Mouse (Mus musculus): ENCODE results near the gene Lasp1. TPM values are rescaled to one million over a fixed set of nuclear protein-coding genes. Genes with fewer than 3 reads are reported as not detected.

The Lasp1 gene
- polyA plus RNA-seq, 1 experiment from 2014 or later, result 159 TPM

DNA sequence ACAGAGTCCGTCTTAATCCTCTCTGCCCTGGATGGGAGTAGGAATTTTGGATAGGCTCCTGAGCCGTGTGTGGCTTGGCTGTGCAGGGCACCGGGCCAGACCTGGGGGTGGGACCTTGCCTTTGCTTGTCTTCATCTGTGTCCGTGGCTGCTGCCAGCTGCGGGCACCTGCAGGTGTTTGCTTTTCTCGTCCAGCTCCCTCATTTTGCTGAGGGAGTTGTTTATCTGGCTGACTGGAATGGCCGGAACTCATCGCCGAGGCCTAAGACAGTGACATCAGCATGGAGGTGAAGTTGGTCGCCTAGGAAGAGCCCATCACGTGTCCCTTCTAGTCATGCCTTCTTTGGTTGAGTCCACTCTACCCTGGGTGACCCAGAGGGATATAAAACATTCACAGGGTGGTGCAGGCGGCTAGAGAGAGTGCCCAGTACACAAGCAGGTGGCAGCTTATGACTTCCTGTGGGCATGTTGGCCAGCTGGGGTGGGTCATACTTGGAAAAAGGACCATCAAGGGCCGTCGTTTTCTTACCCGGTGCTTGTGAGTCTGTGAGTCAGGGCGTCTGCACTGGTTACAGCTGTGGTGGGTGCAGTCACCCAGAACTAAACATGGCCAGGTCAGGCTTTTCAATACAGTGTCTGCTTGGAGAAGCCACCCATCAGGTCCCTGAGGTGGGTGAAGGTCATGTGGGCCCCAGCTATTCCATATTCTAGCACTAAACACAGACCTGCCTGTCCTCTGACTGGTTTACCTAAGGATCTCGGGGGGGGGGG lies 15.1 kb downstream of the Lasp1 start:
- no peak for ATAC-seq
- H3K9ac ChIP-seq (replicated peaks; ENCODE audit: low read depth, low read length), result peak overlapping the region; percentile 45; the same call in 1 of the 2 replicates
- H3K4me1 ChIP-seq (replicated peaks; ENCODE audit: control insufficient read depth, insufficient read depth, low read length), result peaks cover 57% of the 10 kb centered on the region
- 75% methylated on average over 17 of the region's 17 CpGs for WGBS
- H3K27me3 ChIP-seq (replicated peaks; ENCODE audit: control insufficient read depth, insufficient read depth, low read length), result no peaks in the 10 kb centered on the region
- H3K4me3 ChIP-seq (replicated peaks; ENCODE audit: low read length), result no peak overlapping the region
- no peaks in the 10 kb centered on the region for H3K9me3 ChIP-seq (ENCODE audit: control insufficient read depth, low read length)
- peak overlapping the region; percentile 46; the same call in 1 of the 2 replicates for H3K27ac ChIP-seq (ENCODE audit: low read length)
- H3K36me3 ChIP-seq (ENCODE audit: control insufficient read depth, insufficient read depth), result peaks cover 7% of the 10 kb centered on the region
- no peak overlapping the region for H3K4me2 ChIP-seq (ENCODE audit: low read length)

DNA sequence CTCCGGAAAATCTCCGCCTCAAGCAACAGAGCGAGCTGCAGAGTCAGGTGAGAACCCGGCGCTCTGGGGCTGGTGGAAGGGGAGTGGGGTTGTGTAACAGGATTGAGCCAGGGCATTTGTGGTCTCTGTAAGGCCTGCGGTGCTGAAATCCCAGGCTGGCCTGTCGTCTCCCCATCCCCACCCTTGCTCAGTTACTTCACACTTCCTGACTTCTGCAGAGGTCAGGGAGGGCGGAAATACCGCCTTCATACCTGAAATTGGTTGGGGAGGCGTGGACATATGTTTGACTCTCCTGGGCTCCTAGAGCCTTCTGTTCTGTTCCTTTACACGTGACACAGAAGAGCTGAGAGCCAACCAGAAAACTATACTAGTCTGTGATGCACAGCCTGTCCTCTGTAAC lies 16.9 kb downstream of the Lasp1 start:
- no peak for ATAC-seq
- peaks cover 46% of the 10 kb centered on the region for H3K4me1 ChIP-seq (replicated peaks; ENCODE audit: control insufficient read depth, insufficient read depth, low read length)
- no peak overlapping the region for H3K27ac ChIP-seq (ENCODE audit: low read length)
- peaks cover 7% of the 10 kb centered on the region for H3K36me3 ChIP-seq (ENCODE audit: control insufficient read depth, insufficient read depth)
- H3K9ac ChIP-seq (replicated peaks; ENCODE audit: low read depth, low read length), result no peak overlapping the region
- no peaks in the 10 kb centered on the region for H3K27me3 ChIP-seq (replicated peaks; ENCODE audit: control insufficient read depth, insufficient read depth, low read length)
- WGBS, result 74% methylated on average over 11 of the region's 11 CpGs
- H3K4me2 ChIP-seq (ENCODE audit: low read length), result no peak overlapping the region
- no peaks in the 10 kb centered on the region for H3K9me3 ChIP-seq (ENCODE audit: control insufficient read depth, low read length)
- H3K4me3 ChIP-seq (replicated peaks; ENCODE audit: low read length), result no peak overlapping the region

DNA sequence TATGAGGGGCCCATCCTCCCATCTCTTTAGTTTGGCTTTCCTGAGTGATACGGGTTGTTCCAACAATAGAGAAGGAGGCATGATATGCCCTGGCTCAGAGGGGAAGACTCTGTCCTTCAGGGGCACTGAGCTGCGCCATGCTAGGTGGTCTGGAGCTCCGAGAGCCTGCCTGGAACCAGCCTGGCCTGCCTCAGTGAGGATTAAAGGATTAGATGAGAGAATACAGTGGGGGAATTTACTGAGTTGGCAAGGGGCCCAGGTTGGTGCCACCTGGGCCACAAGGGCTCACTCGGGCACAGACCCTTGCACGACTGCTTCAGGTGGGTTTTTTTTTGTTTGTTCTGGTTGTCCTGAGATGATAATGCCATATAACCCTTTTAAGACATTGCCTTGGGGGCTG lies 17.4 kb downstream of the Lasp1 start:
- no peak overlapping the region for H3K4me3 ChIP-seq (replicated peaks; ENCODE audit: low read length)
- no peak overlapping the region for H3K27ac ChIP-seq (ENCODE audit: low read length)
- no peak overlapping the region for H3K9ac ChIP-seq (replicated peaks; ENCODE audit: low read depth, low read length)
- H3K4me1 ChIP-seq (replicated peaks; ENCODE audit: control insufficient read depth, insufficient read depth, low read length), result peaks cover 44% of the 10 kb centered on the region
- no peaks in the 10 kb centered on the region for H3K27me3 ChIP-seq (replicated peaks; ENCODE audit: control insufficient read depth, insufficient read depth, low read length)
- no peak for ATAC-seq
- H3K4me2 ChIP-seq (ENCODE audit: low read length), result no peak overlapping the region
- no peaks in the 10 kb centered on the region for H3K9me3 ChIP-seq (ENCODE audit: control insufficient read depth, low read length)
- H3K36me3 ChIP-seq (ENCODE audit: control insufficient read depth, insufficient read depth), result peaks cover 7% of the 10 kb centered on the region
- WGBS, result 43% methylated on average over 5 of the region's 5 CpGs

DNA sequence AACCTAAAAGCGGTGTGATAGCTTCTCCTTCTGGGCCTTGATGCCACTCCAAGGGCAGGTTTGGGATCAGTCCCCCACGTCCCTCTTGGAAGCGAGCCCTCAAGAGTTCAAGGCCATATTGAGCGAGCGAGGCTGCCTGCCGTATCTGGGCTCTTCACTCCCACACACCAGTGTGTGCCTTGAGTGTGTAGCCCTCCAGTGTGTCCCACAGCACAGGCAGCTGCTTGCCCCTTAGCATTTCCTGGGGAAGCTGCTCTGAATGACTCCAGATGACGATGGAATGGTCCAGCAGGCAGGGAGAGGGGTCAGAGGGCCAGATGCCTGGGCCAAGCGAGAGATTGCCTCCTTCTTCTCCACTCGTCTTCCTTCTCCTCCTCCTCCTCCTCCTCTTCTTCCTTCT lies 18.1 kb downstream of the Lasp1 start:
- no peaks in the 10 kb centered on the region for H3K27me3 ChIP-seq (replicated peaks; ENCODE audit: control insufficient read depth, insufficient read depth, low read length)
- ATAC-seq, result no peak
- 72% methylated on average over 9 of the region's 9 CpGs for WGBS
- H3K4me3 ChIP-seq (replicated peaks; ENCODE audit: low read length), result no peak overlapping the region
- H3K4me1 ChIP-seq (replicated peaks; ENCODE audit: control insufficient read depth, insufficient read depth, low read length), result peaks cover 36% of the 10 kb centered on the region
- peaks cover 7% of the 10 kb centered on the region for H3K36me3 ChIP-seq (ENCODE audit: control insufficient read depth, insufficient read depth)
- H3K9ac ChIP-seq (replicated peaks; ENCODE audit: low read depth, low read length), result no peak overlapping the region
- no peak overlapping the region for H3K4me2 ChIP-seq (ENCODE audit: low read length)
- H3K27ac ChIP-seq (ENCODE audit: low read length), result no peak overlapping the region
- H3K9me3 ChIP-seq (ENCODE audit: control insufficient read depth, low read length), result no peaks in the 10 kb centered on the region

DNA sequence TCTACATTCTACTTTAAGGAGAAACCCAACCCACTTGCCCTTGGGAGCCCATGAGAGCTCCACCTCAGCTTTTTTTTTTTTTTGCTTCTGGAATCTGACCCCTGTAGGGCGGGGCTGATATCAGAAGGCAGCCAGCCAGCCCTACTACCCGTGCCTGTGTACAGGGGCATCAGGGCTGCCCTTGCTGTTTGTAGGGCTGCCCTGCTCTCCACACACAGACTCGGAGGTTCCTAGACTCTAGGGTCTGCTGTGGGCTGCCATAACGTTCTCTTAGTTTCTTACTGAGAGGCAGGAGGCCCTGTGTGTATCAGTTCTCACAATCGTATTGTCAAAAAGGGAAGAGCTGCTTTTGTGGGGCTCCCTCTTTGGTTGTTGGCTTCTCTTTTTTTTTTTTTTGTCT lies 18.6 kb downstream of the Lasp1 start:
- Histone ChIP-seq H3K4me2 (ENCODE audit: low read length) (no peak overlapping the region), H3K9me3 (ENCODE audit: control insufficient read depth, low read length) (no peaks in the 10 kb centered on the region), H3K36me3 (ENCODE audit: control insufficient read depth, insufficient read depth) (peaks cover 7% of the 10 kb centered on the region), H3K4me3 (replicated peaks; ENCODE audit: low read length) (no peak overlapping the region), H3K9ac (replicated peaks; ENCODE audit: low read depth, low read length) (no peak overlapping the region), H3K4me1 (replicated peaks; ENCODE audit: control insufficient read depth, insufficient read depth, low read length) (peaks cover 32% of the 10 kb centered on the region), H3K27ac (ENCODE audit: low read length) (no peak overlapping the region), H3K27me3 (replicated peaks; ENCODE audit: control insufficient read depth, insufficient read depth, low read length) (no peaks in the 10 kb centered on the region)
- 46% methylated on average over 5 of the region's 5 CpGs for WGBS
- ATAC-seq, result no peak

DNA sequence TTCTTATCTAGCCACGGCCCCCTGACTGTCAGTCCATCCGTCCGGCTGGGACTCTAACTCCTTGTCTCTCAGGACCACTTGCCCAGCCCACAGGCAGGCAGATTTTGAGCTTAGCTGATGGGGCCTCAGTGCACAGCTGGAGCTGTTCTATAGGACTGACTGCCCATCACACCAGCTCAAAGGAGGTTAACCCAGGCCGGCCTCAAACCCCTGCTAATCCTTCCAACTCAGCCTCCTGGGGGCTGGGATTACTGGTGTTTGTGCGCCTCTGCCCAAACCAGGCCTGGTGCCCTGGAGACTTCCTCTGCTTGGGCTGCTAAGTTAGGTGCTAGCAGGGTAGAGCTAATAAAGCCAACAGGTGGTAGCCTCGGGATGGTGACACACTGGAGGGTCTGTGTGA lies 19.2 kb downstream of the Lasp1 start:
- Histone ChIP-seq H3K9ac (replicated peaks; ENCODE audit: low read depth, low read length) (no peak overlapping the region), H3K27ac (ENCODE audit: low read length) (peak overlapping the region; percentile 73; the same call in 1 of the 2 replicates), H3K4me3 (replicated peaks; ENCODE audit: low read length) (no peak overlapping the region), H3K9me3 (ENCODE audit: control insufficient read depth, low read length) (no peaks in the 10 kb centered on the region), H3K4me1 (replicated peaks; ENCODE audit: control insufficient read depth, insufficient read depth, low read length) (peaks cover 25% of the 10 kb centered on the region), H3K36me3 (ENCODE audit: control insufficient read depth, insufficient read depth) (peaks cover 7% of the 10 kb centered on the region), H3K4me2 (ENCODE audit: low read length) (no peak overlapping the region), H3K27me3 (replicated peaks; ENCODE audit: control insufficient read depth, insufficient read depth, low read length) (no peaks in the 10 kb centered on the region)
- no peak for ATAC-seq
- WGBS, result 24% methylated on average over 6 of the region's 6 CpGs

DNA sequence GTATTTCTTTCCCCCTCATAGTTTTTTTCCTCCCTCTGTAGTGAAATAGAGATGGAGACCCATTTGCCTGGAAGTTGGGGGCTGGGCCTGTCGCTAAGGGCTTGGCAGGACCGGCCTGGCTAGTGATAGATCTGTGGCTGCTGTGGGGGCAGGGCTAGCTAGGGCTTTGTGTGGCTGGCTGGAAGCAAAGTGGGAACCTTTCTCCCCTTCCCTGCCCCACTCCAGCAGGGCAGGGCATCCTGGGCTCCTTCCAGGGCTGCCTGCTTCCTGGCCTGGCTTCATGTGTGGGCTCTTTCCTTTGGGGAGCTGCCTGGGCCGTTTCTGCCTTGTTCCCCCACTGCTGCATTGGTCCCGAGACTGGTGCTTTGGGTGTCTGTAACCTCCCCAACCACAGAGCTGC lies 19.8 kb downstream of the Lasp1 start:
- H3K4me3 ChIP-seq (replicated peaks; ENCODE audit: low read length), result no peak overlapping the region
- H3K4me2 ChIP-seq (ENCODE audit: low read length), result no peak overlapping the region
- ATAC-seq, result peak; percentile 80
- peaks cover 20% of the 10 kb centered on the region for H3K4me1 ChIP-seq (replicated peaks; ENCODE audit: control insufficient read depth, insufficient read depth, low read length)
- H3K9me3 ChIP-seq (ENCODE audit: control insufficient read depth, low read length), result no peaks in the 10 kb centered on the region
- peak overlapping the region; percentile 73 for H3K27ac ChIP-seq (ENCODE audit: low read length)
- peak overlapping the region; percentile 30 for H3K9ac ChIP-seq (replicated peaks; ENCODE audit: low read depth, low read length)
- H3K27me3 ChIP-seq (replicated peaks; ENCODE audit: control insufficient read depth, insufficient read depth, low read length), result no peaks in the 10 kb centered on the region
- peaks cover 7% of the 10 kb centered on the region for H3K36me3 ChIP-seq (ENCODE audit: control insufficient read depth, insufficient read depth)
- WGBS, result 4% methylated on average over 4 of the region's 4 CpGs

DNA sequence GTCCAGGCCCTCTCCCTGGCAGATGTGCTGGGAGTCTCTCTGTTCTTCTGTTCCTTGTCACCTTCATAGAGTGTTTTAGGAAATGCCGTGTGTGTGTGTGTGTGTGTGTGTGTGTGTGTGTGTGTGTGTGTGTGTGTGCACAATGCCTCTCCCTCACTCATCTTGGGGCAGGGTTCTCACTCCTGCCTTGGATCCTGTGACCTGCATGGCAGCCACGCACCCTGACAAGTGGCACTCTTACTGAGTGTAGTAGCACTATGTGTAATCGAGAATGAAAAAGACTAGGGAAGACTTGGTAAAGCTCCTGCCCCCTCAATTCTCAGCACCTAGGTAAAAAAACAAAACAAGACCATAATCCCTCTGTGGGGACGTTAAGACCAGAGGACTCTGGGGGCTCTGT lies 20.3 kb downstream of the Lasp1 start:
- ATAC-seq, result no peak
- 61% methylated on average over 4 of the region's 4 CpGs for WGBS
- no peak overlapping the region for H3K9ac ChIP-seq (replicated peaks; ENCODE audit: low read depth, low read length)

DNA sequence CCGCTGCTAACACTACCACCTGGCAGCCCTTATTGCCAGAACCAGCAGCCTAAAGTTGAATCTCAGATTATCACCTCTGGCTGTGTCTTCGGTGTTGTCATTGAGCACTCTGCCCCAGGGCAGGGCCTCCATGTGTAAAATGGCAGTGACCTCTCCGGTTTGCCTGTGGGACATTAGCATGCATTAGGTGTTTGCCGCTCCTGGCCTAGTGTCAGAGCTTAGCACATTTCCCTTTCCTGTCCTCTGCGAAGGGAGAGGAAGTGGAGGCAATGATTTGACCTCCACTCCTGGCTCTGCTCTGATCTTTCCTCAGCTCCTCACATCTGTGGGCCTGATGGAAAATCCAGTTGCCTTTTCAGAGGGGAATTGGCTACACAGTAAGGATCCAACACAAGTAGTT lies 21.1 kb downstream of the Lasp1 start:
- WGBS, result 92% methylated on average over 5 of the region's 5 CpGs
- H3K36me3 ChIP-seq (ENCODE audit: control insufficient read depth, insufficient read depth), result peaks cover 7% of the 10 kb centered on the region
- H3K9me3 ChIP-seq (ENCODE audit: control insufficient read depth, low read length), result no peaks in the 10 kb centered on the region
- peaks cover 13% of the 10 kb centered on the region for H3K4me1 ChIP-seq (replicated peaks; ENCODE audit: control insufficient read depth, insufficient read depth, low read length)
- no peak overlapping the region for H3K4me3 ChIP-seq (replicated peaks; ENCODE audit: low read length)
- ATAC-seq, result no peak
- no peak overlapping the region for H3K9ac ChIP-seq (replicated peaks; ENCODE audit: low read depth, low read length)
- H3K27ac ChIP-seq (ENCODE audit: low read length), result no peak overlapping the region
- H3K27me3 ChIP-seq (replicated peaks; ENCODE audit: control insufficient read depth, insufficient read depth, low read length), result no peaks in the 10 kb centered on the region
- no peak overlapping the region for H3K4me2 ChIP-seq (ENCODE audit: low read length)

More for the DNA sequence above, 20.3 kb downstream of the Lasp1 start:
- Histone ChIP-seq H3K4me3 (replicated peaks; ENCODE audit: low read length) (no peak overlapping the region), H3K9me3 (ENCODE audit: control insufficient read depth, low read length) (no peaks in the 10 kb centered on the region), H3K27ac (ENCODE audit: low read length) (peak overlapping the region; percentile 73), H3K36me3 (ENCODE audit: control insufficient read depth, insufficient read depth) (peaks cover 7% of the 10 kb centered on the region), H3K27me3 (replicated peaks; ENCODE audit: control insufficient read depth, insufficient read depth, low read length) (no peaks in the 10 kb centered on the region), H3K4me2 (ENCODE audit: low read length) (no peak overlapping the region), H3K4me1 (replicated peaks; ENCODE audit: control insufficient read depth, insufficient read depth, low read length) (peaks cover 14% of the 10 kb centered on the region)
